Mouse (Mus musculus) c-Kit-negative CD71-positive TER-119-positive erythroid progenitor cells, embryonic 14.5 days (primary cell): ENCODE results near the gene Akr1c20.

Experiments
- DNase-seq: peaks from one replicate; pipeline ENCODE4 v3.0.0-alpha.2; 2013; ENCODE audit warnings: low read depth, low spot score

Akr1c20 gene

DNA sequence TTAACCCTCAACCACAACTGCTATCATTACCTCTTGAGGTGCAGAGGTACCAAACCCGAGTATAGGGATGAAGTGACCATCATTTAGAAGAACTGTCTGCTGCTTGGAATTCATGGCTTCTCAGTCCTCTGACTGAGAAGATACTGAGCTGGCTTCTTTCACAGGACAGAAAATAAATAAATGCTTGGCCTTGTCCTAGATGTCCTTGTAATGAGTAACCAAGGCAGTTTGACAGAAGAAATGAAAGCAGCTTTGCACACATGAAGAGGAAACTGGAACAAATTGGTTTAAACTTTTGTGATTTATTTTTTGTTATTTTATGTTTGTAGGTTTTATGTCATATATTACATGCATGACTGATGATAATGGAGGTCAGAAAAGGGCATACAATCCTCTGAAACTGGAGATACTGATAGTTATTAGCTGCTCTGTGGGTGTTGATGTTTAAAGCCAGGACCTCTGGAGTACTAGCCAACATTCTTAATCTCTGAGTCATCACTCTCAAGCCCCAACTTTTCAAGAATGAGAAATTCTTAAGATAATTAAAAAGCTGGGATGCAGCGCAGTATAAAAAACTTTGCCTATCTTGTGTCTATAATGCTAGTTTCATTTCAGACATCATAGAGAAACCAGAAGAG, at the start of gene Akr1c20:
Akr1c20 (minus strand) TSS at position 145 of the 638 bp plus-strand sequence.
- DNase-seq = no peak

DNA sequence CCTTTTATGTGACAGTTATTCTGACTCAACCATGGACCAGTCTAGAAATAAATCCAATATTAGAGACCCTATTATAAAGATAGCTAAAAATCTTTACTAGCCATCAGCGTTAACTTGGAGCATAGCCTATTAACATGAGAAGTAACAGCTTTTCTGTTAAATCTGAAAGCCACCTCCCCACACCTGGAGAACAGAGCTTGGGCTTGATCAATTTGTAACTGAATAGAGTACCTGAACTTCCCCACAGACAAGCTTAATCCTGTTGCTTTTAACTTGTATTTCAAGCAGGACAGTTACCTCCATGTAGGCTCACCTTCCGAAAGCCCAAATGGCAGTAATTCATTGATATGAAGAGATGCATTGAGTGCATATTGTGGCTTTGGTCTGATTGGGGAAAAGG, 42.9 kb upstream of the Akr1c20 start:
- DNase-seq = no peak

DNA sequence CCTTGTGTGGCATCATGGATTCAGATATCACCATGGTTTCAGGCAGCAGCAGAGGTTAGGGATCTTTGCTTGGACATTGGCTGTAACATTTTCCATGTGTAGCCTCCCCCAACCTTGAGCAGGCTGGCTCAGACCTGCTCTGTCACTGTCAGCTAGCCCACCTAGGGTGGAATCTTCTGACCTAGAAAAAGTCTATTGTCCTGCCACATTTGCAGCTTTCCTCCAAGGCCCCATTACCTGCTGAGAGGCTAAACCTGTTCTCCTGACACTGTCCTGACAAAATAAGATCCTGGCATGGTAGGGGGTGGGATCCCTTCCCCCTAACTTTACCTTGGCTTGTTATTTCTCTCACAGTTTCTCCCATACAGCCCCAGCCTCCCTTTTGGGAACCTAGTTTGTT, 37.4 kb upstream of the Akr1c20 start:
- no peak for DNase-seq

DNA sequence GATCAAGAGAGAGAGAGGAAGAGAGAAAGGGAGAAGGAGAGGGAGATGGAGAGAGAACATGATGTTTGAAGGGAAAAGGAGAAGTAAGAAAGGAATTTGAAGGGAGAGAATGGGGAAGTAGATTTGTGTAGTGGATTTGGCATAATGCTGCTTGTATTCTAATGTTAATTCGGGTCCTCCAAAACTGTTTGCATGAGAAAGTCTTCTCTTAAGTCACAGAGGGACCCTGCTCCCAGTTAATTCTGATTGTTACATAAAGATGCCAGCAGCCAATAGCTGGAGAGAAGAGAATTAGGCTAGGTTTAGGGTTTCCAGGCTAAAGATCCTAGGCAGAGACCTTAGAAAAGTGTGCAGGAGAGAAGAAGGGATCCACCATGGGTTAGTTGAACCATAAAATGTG, 36.0 kb upstream of the Akr1c20 start:
- DNase-seq = no peak

DNA sequence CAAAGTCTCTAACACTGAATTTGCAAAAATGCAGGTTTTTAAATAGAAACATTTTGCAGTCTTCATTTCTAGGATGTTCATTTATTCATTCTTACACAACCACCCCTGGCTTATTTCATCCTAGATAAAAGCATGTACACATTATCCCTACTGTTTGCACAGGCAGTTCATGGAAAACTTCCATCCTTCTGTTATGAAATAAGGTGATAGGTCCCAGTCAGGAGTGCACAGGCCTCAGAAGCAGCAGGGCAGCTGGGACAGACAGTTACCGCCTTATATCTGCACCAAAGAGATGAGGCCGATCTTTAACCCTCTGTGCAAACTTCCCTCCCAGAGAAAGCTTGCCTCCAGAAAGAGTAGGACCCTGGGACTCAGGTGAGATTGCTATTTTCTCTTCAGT, 8.3 kb downstream of the Akr1c20 start:
- DNase-seq = no peak

DNA sequence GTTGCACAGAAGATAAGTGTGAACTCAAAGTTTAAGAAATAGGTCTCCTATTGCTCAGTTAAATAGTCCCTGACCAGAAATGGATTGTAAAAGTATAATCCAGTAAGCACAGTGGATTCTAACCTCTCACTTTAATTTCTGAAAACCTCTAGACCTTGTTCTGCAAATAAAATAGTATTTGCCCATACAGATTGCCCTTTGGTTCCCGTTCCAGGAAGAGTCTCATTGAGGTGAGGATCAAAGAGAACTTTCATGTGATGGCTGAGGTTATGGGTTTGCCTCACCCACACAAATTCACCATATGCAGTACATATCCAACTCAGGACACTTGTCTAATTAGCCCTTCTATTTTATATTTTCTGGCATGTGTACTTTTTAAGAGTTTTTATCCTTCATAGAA, 55.2 kb downstream of the Akr1c20 start:
- no peak for DNase-seq

DNA sequence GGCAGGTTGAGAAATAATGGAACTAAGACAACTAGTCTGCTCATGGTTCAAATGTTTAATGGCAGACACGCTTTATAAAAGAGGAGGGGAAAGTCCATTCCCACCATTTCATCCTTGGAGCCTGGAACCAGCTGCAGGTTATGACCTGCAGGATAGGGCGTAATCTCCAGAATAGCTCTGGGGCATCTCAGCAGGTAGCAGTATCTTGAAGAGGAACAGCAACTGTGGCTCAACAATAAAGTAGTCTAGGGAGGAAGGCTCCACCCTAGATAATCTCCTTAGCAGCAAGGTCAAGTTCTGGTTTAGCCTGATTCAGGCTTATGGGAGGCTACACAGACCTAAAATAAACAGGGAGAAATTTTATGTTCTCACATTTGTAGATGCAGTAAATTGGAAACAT, 57.5 kb downstream of the Akr1c20 start:
- DNase-seq = no peak
